Mouse (Mus musculus): ENCODE data around the gene Ccnl2.

DNA sequence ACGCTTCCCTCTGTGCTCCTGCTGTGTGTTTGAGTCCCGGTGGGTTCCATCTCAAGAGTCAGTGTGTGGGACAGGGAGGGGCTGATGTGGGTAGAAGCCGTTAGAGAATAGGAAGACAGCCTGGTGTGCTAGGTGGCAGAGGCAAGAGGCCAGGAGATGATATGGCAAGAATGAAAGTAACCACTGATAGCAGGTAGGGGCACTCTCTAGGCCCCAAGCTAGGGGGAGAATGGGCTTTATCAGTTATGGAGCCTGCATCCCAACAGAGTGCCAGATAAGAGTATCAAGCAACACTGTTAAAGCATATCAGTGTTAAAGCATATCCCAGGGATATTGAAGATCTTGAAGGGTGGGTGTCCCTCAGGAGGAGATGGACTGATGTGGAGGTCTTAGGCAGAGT lies 44.6 kb downstream of the Ccnl2 start:
- TF ChIP-seq CTCF (IDR thresholded peaks at IDR 0.05; ENCODE audit: low read depth, low read length): no peak
- TF ChIP-seq POLR2A (IDR thresholded peaks at IDR 0.05; ENCODE audit: insufficient read depth, low read length): no peak
